Mouse (Mus musculus): ENCODE measurements around the gene Srsf5. TPM values are rescaled to one million over a fixed set of nuclear protein-coding genes. Genes with fewer than 3 reads are reported as not detected.
"Not testable (repeated sequence)": the region's sequence is repeated elsewhere in the genome, so short reads cannot be mapped to it uniquely, and the experiment has no call there.

Srsf5 gene
- total RNA-seq, 1 experiment, result 396 TPM

GRCm38 (mm10) chr12:80948202-80948601 is 2.9 kb downstream of the Srsf5 start:
- H3K9ac ChIP-seq (ENCODE audit: insufficient read depth, low read depth, low read length, poor library complexity, severe bottlenecking), result peak overlapping the region; percentile 46; the same call in 1 of the 2 replicates
- TF ChIP-seq CHD2 (IDR thresholded peaks at IDR 0.05; ENCODE audit: low read depth, low read length) (no peak), MAFK (IDR thresholded peaks at IDR 0.05; ENCODE audit: insufficient read depth, low read depth, low read length) (no peak)
- in situ Hi-C loops (cut with MboI; ENCODE audit: low sequenced_read_pairs in 2 of 2, unreplicated experiment in 2 of 2), result no loop called here
- peaks cover 3% of the 10 kb centered on the region in 2 experiments; a peak in 2 of 4 replicates for H3K4me1 ChIP-seq (ENCODE audit: control insufficient read depth in 2 of 2, insufficient read depth in 2 of 2, low read length in 2 of 2, poor library complexity in 1 of 2)
- H3K27ac ChIP-seq (ENCODE audit: insufficient read depth, low read depth, low read length, poor library complexity, severe bottlenecking), result no peak overlapping the region
- no peaks in the 10 kb centered on the region for H3K9me3 ChIP-seq (ENCODE audit: control insufficient read depth, insufficient read depth, low read depth, low read length)
- no peak for DNase-seq (ENCODE audit: low read depth, low spot score)
- H3K4me3 ChIP-seq (ENCODE audit: insufficient read depth in 1 of 2, low read depth in 1 of 2, low read length in 2 of 2, poor library complexity in 1 of 2, severe bottlenecking in 1 of 2), result peak overlapping the region; percentile 51 to 75
- H3K36me3 ChIP-seq (ENCODE audit: control insufficient read depth, insufficient read depth, low read length, poor library complexity, severe bottlenecking), result peaks cover 43% of the 10 kb centered on the region

- H3K9ac ChIP-seq (ENCODE audit: insufficient read depth, low read depth, low read length, poor library complexity, severe bottlenecking); H3K27ac ChIP-seq (ENCODE audit: insufficient read depth, low read depth, low read length, poor library complexity, severe bottlenecking); DNase-seq (ENCODE audit: low read depth, low spot score); H3K4me1 ChIP-seq (ENCODE audit: control insufficient read depth in 2 of 2, insufficient read depth in 2 of 2, low read length in 2 of 2, poor library complexity in 1 of 2); in situ Hi-C loops (cut with MboI; ENCODE audit: low sequenced_read_pairs in 2 of 2, unreplicated experiment in 2 of 2); H3K9me3 ChIP-seq (ENCODE audit: control insufficient read depth, insufficient read depth, low read depth, low read length); H3K4me3 ChIP-seq (ENCODE audit: insufficient read depth in 1 of 2, low read depth in 1 of 2, low read length in 2 of 2, poor library complexity in 1 of 2, severe bottlenecking in 1 of 2): not testable (repeated sequence)
- H3K36me3 ChIP-seq (ENCODE audit: control insufficient read depth, insufficient read depth, low read length, poor library complexity, severe bottlenecking), result peaks cover 51% of the 10 kb centered on the region
Measured at GRCm38 (mm10) chr12:80949603-80950002, 4.3 kb downstream of the Srsf5 start.

GRCm38 (mm10) chr12:80951640-80952219 is 6.4 kb downstream of the Srsf5 start:
- in situ Hi-C loops (cut with MboI; ENCODE audit: low sequenced_read_pairs in 2 of 2, unreplicated experiment in 2 of 2), result no loop called here
- no peak for TF ChIP-seq MAFK (IDR thresholded peaks at IDR 0.05; ENCODE audit: insufficient read depth, low read depth, low read length)
- no peak for TF ChIP-seq HCFC1 (IDR thresholded peaks at IDR 0.05; ENCODE audit: borderline replicate concordance, insufficient read depth, low read length)
- TF ChIP-seq CHD2 (IDR thresholded peaks at IDR 0.05; ENCODE audit: low read depth, low read length), result no peak
- TF ChIP-seq ZNF384 (IDR thresholded peaks at IDR 0.05; ENCODE audit: low read depth, low read length), result no peak
- no peak for TF ChIP-seq ZC3H11A (IDR thresholded peaks at IDR 0.05; ENCODE audit: borderline replicate concordance, low read depth, low read length)
- Histone ChIP-seq H3K9ac (ENCODE audit: insufficient read depth, low read depth, low read length, poor library complexity, severe bottlenecking) (no peak overlapping the region), H3K27ac (ENCODE audit: insufficient read depth, low read depth, low read length, poor library complexity, severe bottlenecking) (no peak overlapping the region), H3K36me3 (ENCODE audit: control insufficient read depth, insufficient read depth, low read length, poor library complexity, severe bottlenecking) (peaks cover 60% of the 10 kb centered on the region), H3K9me3 (ENCODE audit: control insufficient read depth, insufficient read depth, low read depth, low read length) (no peaks in the 10 kb centered on the region), H3K4me3 (ENCODE audit: insufficient read depth in 1 of 2, low read depth in 1 of 2, low read length in 2 of 2, poor library complexity in 1 of 2, severe bottlenecking in 1 of 2) (no peak overlapping the region), H3K4me1 (ENCODE audit: control insufficient read depth in 2 of 2, insufficient read depth in 2 of 2, low read length in 2 of 2, poor library complexity in 1 of 2) (peaks cover 3 to 5% of the 10 kb centered on the region in 2 experiments; a peak in 2 of 4 replicates)
- DNase-seq (ENCODE audit: low read depth, low spot score), result no peak

DNA sequence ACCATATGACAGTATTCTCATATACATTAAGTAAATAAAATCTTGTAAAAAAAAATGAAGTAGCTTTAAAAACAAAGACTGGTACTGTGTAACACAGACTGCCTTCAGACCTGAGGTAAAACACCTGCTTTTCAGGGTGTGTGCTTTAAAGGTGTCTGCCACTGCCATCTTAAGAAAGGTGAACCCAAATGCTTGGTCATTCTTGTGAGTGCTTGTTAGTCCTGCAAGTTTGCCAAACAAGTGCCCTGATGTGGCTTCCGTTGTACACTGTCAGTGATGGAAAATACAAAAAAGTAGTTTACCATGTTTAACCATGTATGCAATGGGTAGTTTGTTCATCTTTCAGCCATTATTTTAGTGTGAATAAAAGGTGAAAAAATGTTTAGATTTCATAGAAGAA is 7.2 kb downstream of the Srsf5 start:
- no peak overlapping the region for H3K27ac ChIP-seq (ENCODE audit: insufficient read depth, low read depth, low read length, poor library complexity, severe bottlenecking)
- H3K9ac ChIP-seq (ENCODE audit: insufficient read depth, low read depth, low read length, poor library complexity, severe bottlenecking), result no peak overlapping the region
- H3K36me3 ChIP-seq (ENCODE audit: control insufficient read depth, insufficient read depth, low read length, poor library complexity, severe bottlenecking), result peaks cover 52% of the 10 kb centered on the region
- H3K4me1 ChIP-seq (ENCODE audit: control insufficient read depth in 2 of 2, insufficient read depth in 2 of 2, low read length in 2 of 2, poor library complexity in 1 of 2), result peaks cover 2 to 3% of the 10 kb centered on the region in 2 experiments; a peak in 1 of 4 replicates
- H3K4me3 ChIP-seq (ENCODE audit: insufficient read depth in 1 of 2, low read depth in 1 of 2, low read length in 2 of 2, poor library complexity in 1 of 2, severe bottlenecking in 1 of 2), result no peak overlapping the region
- no peaks in the 10 kb centered on the region for H3K9me3 ChIP-seq (ENCODE audit: control insufficient read depth, insufficient read depth, low read depth, low read length)
- in situ Hi-C loops (cut with MboI; ENCODE audit: low sequenced_read_pairs in 2 of 2, unreplicated experiment in 2 of 2), result no loop called here
- DNase-seq (ENCODE audit: low read depth, low spot score), result no peak
- TF ChIP-seq HCFC1 (IDR thresholded peaks at IDR 0.05; ENCODE audit: borderline replicate concordance, insufficient read depth, low read length) (no peak), ZC3H11A (IDR thresholded peaks at IDR 0.05; ENCODE audit: borderline replicate concordance, low read depth, low read length) (no peak), MAFK (IDR thresholded peaks at IDR 0.05; ENCODE audit: insufficient read depth, low read depth, low read length) (no peak), CHD2 (IDR thresholded peaks at IDR 0.05; ENCODE audit: low read depth, low read length) (no peak), ZNF384 (IDR thresholded peaks at IDR 0.05; ENCODE audit: low read depth, low read length) (no peak)

GRCm38 (mm10) chr12:80956039-80956438 is 10.7 kb downstream of the Srsf5 start:
- TF ChIP-seq CHD2 (IDR thresholded peaks at IDR 0.05; ENCODE audit: low read depth, low read length) (no peak; the same call in 1 of the 2 replicates), MAFK (IDR thresholded peaks at IDR 0.05; ENCODE audit: insufficient read depth, low read depth, low read length) (no peak), ZC3H11A (IDR thresholded peaks at IDR 0.05; ENCODE audit: borderline replicate concordance, low read depth, low read length) (no peak), HCFC1 (IDR thresholded peaks at IDR 0.05; ENCODE audit: borderline replicate concordance, insufficient read depth, low read length) (no peak)
- DNase-seq (ENCODE audit: low read depth, low spot score), result no peak
- peaks cover 38% of the 10 kb centered on the region for H3K36me3 ChIP-seq (ENCODE audit: control insufficient read depth, insufficient read depth, low read length, poor library complexity, severe bottlenecking)
- H3K27ac ChIP-seq (ENCODE audit: insufficient read depth, low read depth, low read length, poor library complexity, severe bottlenecking), result no peak overlapping the region
- in situ Hi-C loops (cut with MboI; ENCODE audit: low sequenced_read_pairs in 2 of 2, unreplicated experiment in 2 of 2), result no loop called here
- no peak overlapping the region for H3K4me3 ChIP-seq (ENCODE audit: insufficient read depth in 1 of 2, low read depth in 1 of 2, low read length in 2 of 2, poor library complexity in 1 of 2, severe bottlenecking in 1 of 2)
- peaks cover 0 to 3% of the 10 kb centered on the region in 2 experiments; a peak in 1 of 4 replicates for H3K4me1 ChIP-seq (ENCODE audit: control insufficient read depth in 2 of 2, insufficient read depth in 2 of 2, low read length in 2 of 2, poor library complexity in 1 of 2)
- H3K9ac ChIP-seq (ENCODE audit: insufficient read depth, low read depth, low read length, poor library complexity, severe bottlenecking), result no peak overlapping the region
- H3K9me3 ChIP-seq (ENCODE audit: control insufficient read depth, insufficient read depth, low read depth, low read length), result no peaks in the 10 kb centered on the region

Data from ES-E14 (cell line).